Mouse (Mus musculus): ENCODE measurements at regions not wholly inside any gene's neighbourhood (a gene's known extent, or its start where the extent isn't known, plus 50 kb on each side); places are given as distances from the start of the nearest gene placed in this dataset.

DNA sequence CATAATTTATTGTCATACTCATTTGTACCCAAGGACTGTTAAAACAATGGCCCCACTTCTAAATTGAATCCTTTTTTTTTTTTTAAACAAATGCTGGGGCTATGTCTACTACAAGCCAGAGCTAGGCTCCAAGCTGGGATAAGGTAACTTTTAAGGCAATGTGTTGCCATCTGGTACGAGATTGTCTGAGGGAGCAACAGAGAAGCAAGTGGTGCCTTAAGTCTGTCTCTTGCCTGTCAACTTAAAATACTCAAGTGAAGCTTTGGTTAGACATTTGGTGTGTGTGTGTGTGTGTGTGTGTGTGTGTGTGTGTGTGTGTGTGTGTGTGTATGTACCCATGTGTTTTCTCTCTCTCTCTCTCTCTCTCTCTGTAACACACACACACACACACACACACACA is 397.5 kb upstream of the Igfbp7 start:
- Histone ChIP-seq H3K4me2 (ENCODE audit: low read depth) (no peak overlapping the region), H3K4me3 (ENCODE audit: low read depth, low read length) (no peak overlapping the region), H3K9ac (ENCODE audit: low read length) (no peak overlapping the region), H3K9me3 (ENCODE audit: control insufficient read depth, low read length) (no peaks in the 10 kb centered on the region), H3K4me1 (ENCODE audit: control insufficient read depth, insufficient read depth, low read length) (peaks cover 3% of the 10 kb centered on the region; the same call in 1 of the 2 replicates), H3K36me3 (ENCODE audit: control insufficient read depth, insufficient read depth, low read length) (no peaks in the 10 kb centered on the region), H3K27me3 (ENCODE audit: control insufficient read depth, insufficient read depth, low read length) (no peaks in the 10 kb centered on the region), H3K27ac (ENCODE audit: low read depth, low read length) (no peak overlapping the region)
- WGBS = 90% methylated on average over 1 of the region's 1 CpGs
- DNase-seq (ENCODE audit: low spot score) (no peak), ATAC-seq (ENCODE audit: insufficient read depth, low FRiP score, low TSS enrichment) (no peak)

DNA sequence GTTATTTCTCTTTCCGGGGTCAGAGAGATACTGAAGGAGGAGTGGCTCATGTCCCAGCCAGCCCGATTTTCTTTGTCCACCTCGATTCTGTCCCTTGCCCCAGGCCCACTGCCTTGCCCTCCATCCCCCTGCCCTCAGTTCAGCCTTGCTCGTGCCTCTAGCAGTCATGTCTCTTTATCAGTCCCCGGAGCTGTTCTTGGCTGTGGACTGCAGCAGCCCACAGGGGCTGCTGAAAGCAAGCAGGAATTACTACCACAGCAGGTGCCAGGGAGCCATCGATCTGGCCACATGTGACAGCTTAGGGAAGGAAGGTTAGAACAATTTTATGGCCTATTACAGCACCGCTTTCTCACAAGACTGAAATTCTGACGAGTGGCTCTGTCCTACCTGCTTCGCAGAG is 396.3 kb upstream of the Igfbp7 start:
- H3K27ac ChIP-seq (ENCODE audit: low read depth, low read length) = no peak overlapping the region
- H3K4me3 ChIP-seq (ENCODE audit: low read depth, low read length) = no peak overlapping the region
- ATAC-seq (ENCODE audit: insufficient read depth, low FRiP score, low TSS enrichment) (peak; percentile 33; the same call in 1 of the 2 replicates), DNase-seq (ENCODE audit: low spot score) (peak; percentile 26)
- no peaks in the 10 kb centered on the region for H3K27me3 ChIP-seq (ENCODE audit: control insufficient read depth, insufficient read depth, low read length)
- H3K9me3 ChIP-seq (ENCODE audit: control insufficient read depth, low read length) = no peaks in the 10 kb centered on the region
- no peak overlapping the region for H3K4me2 ChIP-seq (ENCODE audit: low read depth)
- H3K4me1 ChIP-seq (ENCODE audit: control insufficient read depth, insufficient read depth, low read length) = peaks cover 3% of the 10 kb centered on the region; the same call in 1 of the 2 replicates
- no peaks in the 10 kb centered on the region for H3K36me3 ChIP-seq (ENCODE audit: control insufficient read depth, insufficient read depth, low read length)
- 29% methylated on average over 9 of the region's 9 CpGs for WGBS
- H3K9ac ChIP-seq (ENCODE audit: low read length) = no peak overlapping the region

DNA sequence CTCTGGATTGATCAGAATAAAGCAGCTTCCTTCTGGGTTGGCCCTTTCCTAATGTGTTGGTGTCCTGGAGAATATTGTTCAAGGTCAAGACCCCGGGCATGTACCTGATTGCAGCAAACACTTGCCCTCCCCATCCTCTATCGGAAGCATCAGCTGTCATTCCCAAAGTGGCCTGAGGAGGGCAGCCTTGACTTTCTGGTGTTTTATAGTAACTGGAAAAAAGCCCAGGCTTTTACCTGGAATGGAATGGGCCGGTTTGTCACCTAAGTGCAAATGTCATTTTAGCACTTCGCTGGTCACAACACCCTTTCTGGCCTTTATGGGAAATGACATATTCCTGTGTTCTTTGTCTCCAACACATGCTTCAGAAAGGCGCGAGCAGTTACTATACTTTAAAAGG is 395.7 kb upstream of the Igfbp7 start:
- ATAC-seq (ENCODE audit: insufficient read depth, low FRiP score, low TSS enrichment) (no peak), DNase-seq (ENCODE audit: low spot score) (peak; percentile 73)
- 50% methylated on average over 6 of the region's 6 CpGs for WGBS
- Histone ChIP-seq H3K9me3 (ENCODE audit: control insufficient read depth, low read length) (no peaks in the 10 kb centered on the region), H3K27me3 (ENCODE audit: control insufficient read depth, insufficient read depth, low read length) (no peaks in the 10 kb centered on the region), H3K4me1 (ENCODE audit: control insufficient read depth, insufficient read depth, low read length) (peaks cover 3% of the 10 kb centered on the region; the same call in 1 of the 2 replicates), H3K4me2 (ENCODE audit: low read depth) (no peak overlapping the region), H3K27ac (ENCODE audit: low read depth, low read length) (no peak overlapping the region), H3K9ac (ENCODE audit: low read length) (no peak overlapping the region), H3K36me3 (ENCODE audit: control insufficient read depth, insufficient read depth, low read length) (no peaks in the 10 kb centered on the region), H3K4me3 (ENCODE audit: low read depth, low read length) (no peak overlapping the region)

DNA sequence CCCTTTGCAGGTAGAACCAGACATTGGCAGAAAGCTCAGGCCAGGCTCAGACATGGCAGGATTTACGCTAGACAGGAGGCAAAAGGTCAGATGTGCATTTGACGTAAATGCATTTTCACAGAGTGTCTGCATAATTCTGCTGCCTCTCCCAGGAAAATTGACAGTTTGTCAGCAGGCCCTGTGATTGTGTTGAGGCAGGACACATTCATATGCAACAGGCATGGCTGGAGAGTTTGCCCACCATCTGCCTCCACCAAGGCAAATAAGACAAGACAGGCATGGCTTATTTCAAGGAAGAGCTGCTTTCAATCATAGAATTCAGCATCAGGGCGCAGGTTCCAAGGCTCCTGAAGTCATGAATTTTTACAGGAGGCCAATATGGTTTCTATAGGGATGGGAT is 389.1 kb upstream of the Igfbp7 start:
- no peak for ATAC-seq (ENCODE audit: insufficient read depth, low FRiP score, low TSS enrichment)

DNA sequence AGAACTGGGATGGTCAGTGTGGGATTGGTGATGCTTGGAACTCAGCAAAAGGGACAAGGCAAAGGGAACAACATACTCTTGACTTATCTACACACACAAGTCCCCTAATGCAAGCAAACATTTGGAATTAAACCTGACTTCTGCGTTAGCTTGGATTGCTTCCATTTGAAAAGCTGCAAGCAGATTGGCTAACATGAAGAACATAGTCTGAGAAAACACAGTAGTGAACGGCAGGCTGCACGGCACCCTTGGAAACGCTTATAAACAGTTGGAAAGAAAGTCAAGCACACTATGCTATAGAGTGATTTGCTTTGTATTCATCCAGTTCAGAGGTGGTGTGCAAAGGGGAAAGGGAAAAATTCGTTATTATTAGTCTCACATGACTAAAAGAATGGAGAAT is 387.9 kb upstream of the Igfbp7 start:
- Histone ChIP-seq H3K9me3 (ENCODE audit: control insufficient read depth, low read length) (no peaks in the 10 kb centered on the region), H3K36me3 (ENCODE audit: control insufficient read depth, insufficient read depth, low read length) (no peaks in the 10 kb centered on the region), H3K4me3 (ENCODE audit: low read depth, low read length) (no peak overlapping the region), H3K4me2 (ENCODE audit: low read depth) (no peak overlapping the region), H3K27ac (ENCODE audit: low read depth, low read length) (no peak overlapping the region), H3K4me1 (ENCODE audit: control insufficient read depth, insufficient read depth, low read length) (no peaks in the 10 kb centered on the region), H3K27me3 (ENCODE audit: control insufficient read depth, insufficient read depth, low read length) (no peaks in the 10 kb centered on the region), H3K9ac (ENCODE audit: low read length) (no peak overlapping the region)
- DNase-seq (ENCODE audit: low spot score) = no peak
- 87% methylated on average over 5 of the region's 5 CpGs for WGBS
- ATAC-seq (ENCODE audit: insufficient read depth, low FRiP score, low TSS enrichment) = no peak

More for the DNA sequence above, 389.1 kb upstream of the Igfbp7 start:
- no peaks in the 10 kb centered on the region for H3K9me3 ChIP-seq (ENCODE audit: control insufficient read depth, low read length)
- H3K4me3 ChIP-seq (ENCODE audit: low read depth, low read length) = no peak overlapping the region
- H3K27ac ChIP-seq (ENCODE audit: low read depth, low read length) = no peak overlapping the region
- no peaks in the 10 kb centered on the region for H3K36me3 ChIP-seq (ENCODE audit: control insufficient read depth, insufficient read depth, low read length)
- no peak overlapping the region for H3K4me2 ChIP-seq (ENCODE audit: low read depth)
- H3K9ac ChIP-seq (ENCODE audit: low read length) = no peak overlapping the region
- 82% methylated on average over 3 of the region's 3 CpGs for WGBS
- DNase-seq (ENCODE audit: low spot score) = no peak
- H3K27me3 ChIP-seq (ENCODE audit: control insufficient read depth, insufficient read depth, low read length) = no peaks in the 10 kb centered on the region
- no peaks in the 10 kb centered on the region for H3K4me1 ChIP-seq (ENCODE audit: control insufficient read depth, insufficient read depth, low read length)

DNA sequence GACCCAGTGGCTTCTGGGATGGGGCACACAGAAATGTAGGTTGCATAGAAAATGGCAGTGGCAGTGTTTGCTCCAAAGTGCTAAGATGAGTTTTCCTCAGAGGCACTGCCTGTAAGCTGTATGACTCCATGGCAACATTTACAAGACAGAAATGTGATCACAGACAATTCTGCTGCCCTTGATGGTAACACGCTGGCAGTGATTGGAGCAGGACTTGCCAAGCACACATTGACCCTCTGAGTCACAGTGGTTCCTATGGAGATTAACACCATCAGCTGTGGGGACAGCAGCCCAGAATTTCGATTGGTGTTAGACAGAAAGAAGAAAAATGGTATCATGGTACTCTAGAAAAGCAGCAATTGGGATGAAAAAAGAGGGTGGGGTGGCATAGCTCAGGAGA is 376.1 kb upstream of the Igfbp7 start:
- 67% methylated on average over 2 of the region's 2 CpGs for WGBS
- Histone ChIP-seq H3K9ac (ENCODE audit: low read length) (no peak overlapping the region), H3K27me3 (ENCODE audit: control insufficient read depth, insufficient read depth, low read length) (no peaks in the 10 kb centered on the region), H3K9me3 (ENCODE audit: control insufficient read depth, low read length) (no peaks in the 10 kb centered on the region), H3K4me3 (ENCODE audit: low read depth, low read length) (no peak overlapping the region), H3K4me1 (ENCODE audit: control insufficient read depth, insufficient read depth, low read length) (no peaks in the 10 kb centered on the region), H3K4me2 (ENCODE audit: low read depth) (no peak overlapping the region), H3K36me3 (ENCODE audit: control insufficient read depth, insufficient read depth, low read length) (no peaks in the 10 kb centered on the region), H3K27ac (ENCODE audit: low read depth, low read length) (no peak overlapping the region)
- ATAC-seq (ENCODE audit: insufficient read depth, low FRiP score, low TSS enrichment) (no peak), DNase-seq (ENCODE audit: low spot score) (no peak)

DNA sequence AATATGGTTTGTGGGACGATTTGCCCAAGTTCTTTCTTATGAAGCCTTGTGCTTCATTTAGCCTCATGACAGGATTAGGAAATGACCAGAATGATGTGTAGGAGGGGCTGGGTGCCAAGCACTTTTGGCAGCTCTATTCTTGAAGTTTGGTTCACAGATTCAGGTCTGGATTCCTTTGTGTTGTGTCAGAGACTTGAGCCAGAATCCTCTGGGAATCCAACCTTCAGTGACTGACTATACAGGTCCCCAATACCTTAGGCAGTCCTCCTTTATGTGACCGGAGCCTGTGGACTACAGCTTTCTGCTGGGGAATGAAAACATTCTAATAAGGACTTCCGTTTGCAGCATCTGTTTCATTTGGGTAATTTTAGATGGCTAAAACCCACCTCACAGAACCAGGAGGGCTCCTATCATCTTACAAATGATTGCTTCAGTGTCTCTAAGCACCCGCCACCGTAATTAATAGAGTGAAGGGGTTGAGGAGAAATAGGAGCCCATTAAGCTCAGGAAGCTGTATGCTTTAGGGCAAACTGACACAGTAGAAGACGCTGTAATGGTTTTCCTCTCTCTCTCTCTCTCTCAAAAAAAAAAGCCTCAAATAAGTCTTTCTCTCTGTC is 354.7 kb upstream of the Igfbp7 start:
- no peak for DNase-seq (ENCODE audit: low spot score)
- H3K9me3 ChIP-seq (ENCODE audit: control insufficient read depth, low read length) = no peaks in the 10 kb centered on the region
- H3K4me2 ChIP-seq (ENCODE audit: low read depth) = no peak overlapping the region
- H3K36me3 ChIP-seq (ENCODE audit: control insufficient read depth, insufficient read depth, low read length) = no peaks in the 10 kb centered on the region
- no peaks in the 10 kb centered on the region for H3K27me3 ChIP-seq (ENCODE audit: control insufficient read depth, insufficient read depth, low read length)
- H3K4me3 ChIP-seq (ENCODE audit: low read depth, low read length) = no peak overlapping the region
- H3K4me1 ChIP-seq (ENCODE audit: control insufficient read depth, insufficient read depth, low read length) = no peaks in the 10 kb centered on the region
- ATAC-seq (ENCODE audit: insufficient read depth, low FRiP score, low TSS enrichment) = no peak
- 82% methylated on average over 6 of the region's 6 CpGs for WGBS
- H3K9ac ChIP-seq (ENCODE audit: low read length) = no peak overlapping the region
- H3K27ac ChIP-seq (ENCODE audit: low read depth, low read length) = no peak overlapping the region

DNA sequence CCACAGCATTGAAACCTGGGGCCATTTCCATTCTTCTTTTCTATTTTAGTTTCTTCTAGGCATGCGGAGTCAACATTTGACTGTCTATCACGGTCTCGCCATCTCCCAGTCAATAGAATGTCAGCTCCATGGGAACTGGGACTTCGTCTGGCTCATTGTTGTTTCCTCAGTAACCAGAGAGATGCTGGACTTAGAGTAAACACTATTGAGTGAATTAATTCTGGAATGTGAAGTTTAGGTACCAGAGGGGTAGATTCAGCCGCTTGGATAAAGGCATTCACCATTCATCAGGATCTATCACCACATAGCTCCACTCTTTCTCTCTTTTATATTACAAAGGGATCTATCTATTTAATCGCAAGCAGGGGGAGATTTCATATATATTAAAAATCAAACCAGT is 354.2 kb upstream of the Igfbp7 start:
- Histone ChIP-seq H3K9me3 (ENCODE audit: control insufficient read depth, low read length) (no peaks in the 10 kb centered on the region), H3K27ac (ENCODE audit: low read depth, low read length) (no peak overlapping the region), H3K27me3 (ENCODE audit: control insufficient read depth, insufficient read depth, low read length) (no peaks in the 10 kb centered on the region), H3K36me3 (ENCODE audit: control insufficient read depth, insufficient read depth, low read length) (no peaks in the 10 kb centered on the region), H3K9ac (ENCODE audit: low read length) (no peak overlapping the region), H3K4me3 (ENCODE audit: low read depth, low read length) (no peak overlapping the region), H3K4me2 (ENCODE audit: low read depth) (no peak overlapping the region), H3K4me1 (ENCODE audit: control insufficient read depth, insufficient read depth, low read length) (no peaks in the 10 kb centered on the region)
- ATAC-seq (ENCODE audit: insufficient read depth, low FRiP score, low TSS enrichment) (no peak), DNase-seq (ENCODE audit: low spot score) (no peak)
- 92% methylated on average over 6 of the region's 6 CpGs for WGBS

DNA sequence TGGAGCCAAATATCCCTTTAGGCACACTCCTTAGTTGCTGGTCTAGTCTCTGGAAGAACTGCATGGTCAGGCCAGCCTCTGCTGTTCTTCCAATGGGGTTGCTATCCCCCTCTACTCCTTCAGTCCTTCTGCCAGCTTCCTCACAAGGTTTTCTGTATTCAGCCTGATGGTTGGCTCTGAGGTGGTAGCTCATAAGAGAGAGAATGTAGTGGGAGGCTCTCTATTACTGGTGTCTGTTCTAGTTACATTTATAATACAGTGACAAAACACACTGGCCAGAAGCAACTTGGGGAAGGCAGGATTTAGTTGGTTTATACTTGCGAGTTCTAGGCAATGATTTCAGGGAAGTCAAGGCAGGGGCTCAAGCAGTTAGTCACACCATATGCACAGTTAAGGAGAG is 341.1 kb upstream of the Igfbp7 start:
- WGBS = 94% methylated on average over 1 of the region's 1 CpGs

More for the DNA sequence above, 341.1 kb upstream of the Igfbp7 start:
- no peak for ATAC-seq (ENCODE audit: insufficient read depth, low FRiP score, low TSS enrichment)
- Histone ChIP-seq H3K36me3 (ENCODE audit: control insufficient read depth, insufficient read depth, low read length) (no peaks in the 10 kb centered on the region), H3K27me3 (ENCODE audit: control insufficient read depth, insufficient read depth, low read length) (no peaks in the 10 kb centered on the region), H3K4me3 (ENCODE audit: low read depth, low read length) (no peak overlapping the region), H3K4me2 (ENCODE audit: low read depth) (no peak overlapping the region), H3K27ac (ENCODE audit: low read depth, low read length) (no peak overlapping the region), H3K9ac (ENCODE audit: low read length) (no peak overlapping the region), H3K9me3 (ENCODE audit: control insufficient read depth, low read length) (no peaks in the 10 kb centered on the region), H3K4me1 (ENCODE audit: control insufficient read depth, insufficient read depth, low read length) (no peaks in the 10 kb centered on the region)
- no peak for DNase-seq (ENCODE audit: low spot score)

Data from neural tube, embryonic 11.5 days (tissue).